Mouse (Mus musculus) cerebellum, adult 18-20 months (tissue): ENCODE measurements around the gene Srd5a1.
"Not testable (repeated sequence)": the region's sequence is repeated elsewhere in the genome, so short reads cannot be mapped to it uniquely, and the experiment has no call there.

Experiments
- DNase-seq, 2 experiments: peaks; one replicate each; pipeline ENCODE4 v3.0.0; 2021

Gene Srd5a1

GRCm38 (mm10) chr13:69569201-69569600 lies 42.0 kb downstream of the Srd5a1 start:
- DNase-seq: no peak

GRCm38 (mm10) chr13:69565401-69565800 lies 45.8 kb downstream of the Srd5a1 start:
- not testable (repeated sequence) for DNase-seq

GRCm38 (mm10) chr13:69564573-69564972 lies 46.7 kb downstream of the Srd5a1 start:
- DNase-seq: no peak

- no peak for DNase-seq
These were observed 47.3 kb downstream of the Srd5a1 start for GRCm38 (mm10) chr13:69563905-69564304.

GRCm38 (mm10) chr13:69562654-69563574 lies 48.3 kb downstream of the Srd5a1 start:
- DNase-seq: no peak

GRCm38 (mm10) chr13:69562004-69562403 lies 49.2 kb downstream of the Srd5a1 start:
- no peak for DNase-seq

- no peak for DNase-seq
These were observed 51.8 kb downstream of the Srd5a1 start for GRCm38 (mm10) chr13:69559291-69559961.

GRCm38 (mm10) chr13:69558098-69558660 lies 53.1 kb downstream of the Srd5a1 start:
- DNase-seq: peak; percentile 70 to 74

- DNase-seq: no peak
These were observed 54.5 kb downstream of the Srd5a1 start for GRCm38 (mm10) chr13:69556728-69557127.

- no peak for DNase-seq
These were observed 55.2 kb downstream of the Srd5a1 start for GRCm38 (mm10) chr13:69555957-69556482.

- no peak for DNase-seq
These were observed 56.2 kb downstream of the Srd5a1 start for GRCm38 (mm10) chr13:69555045-69555444.

- DNase-seq: no peak
These were observed 57.0 kb downstream of the Srd5a1 start for GRCm38 (mm10) chr13:69554255-69554654.

GRCm38 (mm10) chr13:69553024-69553423 lies 58.2 kb downstream of the Srd5a1 start:
- DNase-seq: peak in 1 of 2 experiments; percentile 48

GRCm38 (mm10) chr13:69550831-69551230 lies 60.4 kb downstream of the Srd5a1 start:
- no peak for DNase-seq

GRCm38 (mm10) chr13:69549980-69550379 lies 61.3 kb downstream of the Srd5a1 start:
- no peak for DNase-seq

- no peak for DNase-seq
These were observed 63.6 kb downstream of the Srd5a1 start for GRCm38 (mm10) chr13:69547488-69548180.

- DNase-seq: no peak
These were observed 66.2 kb downstream of the Srd5a1 start for GRCm38 (mm10) chr13:69545019-69545418.

- no peak for DNase-seq
These were observed 67.6 kb downstream of the Srd5a1 start for GRCm38 (mm10) chr13:69543595-69543994.

GRCm38 (mm10) chr13:69542571-69543352 lies 68.5 kb downstream of the Srd5a1 start:
- DNase-seq: no peak

GRCm38 (mm10) chr13:69541776-69542175 lies 69.5 kb downstream of the Srd5a1 start:
- no peak for DNase-seq

GRCm38 (mm10) chr13:69541209-69541608 lies 70.0 kb downstream of the Srd5a1 start:
- no peak for DNase-seq

GRCm38 (mm10) chr13:69538327-69538726 lies 72.9 kb downstream of the Srd5a1 start:
- DNase-seq: no peak
